Mouse (Mus musculus): ENCODE results near the gene Chrnb1.

GRCm38 (mm10) chr11:69752686-69753085, 43.1 kb downstream of the Chrnb1 start:
- TF ChIP-seq CTCF (IDR thresholded peaks at IDR 0.05; ENCODE audit: borderline replicate concordance, insufficient read depth, low read depth, low read length) (no peak), POLR2A (IDR thresholded peaks at IDR 0.05; ENCODE audit: borderline replicate concordance, insufficient read depth, low read length) (no peak)

All from cerebellum, adult 2 months (tissue).